Mouse (Mus musculus) heart, adult 2 months (tissue): ENCODE data around the gene Pum2. TPM values are rescaled to one million over a fixed set of nuclear protein-coding genes. Genes with fewer than 3 reads are reported as not detected.
A peak's percentile ranks its signal among the peaks of the same experiment; 100 is the strongest.

Experiments used
- DNase-seq, 2 experiments: peaks; one replicate each; pipeline ENCODE4 v3.0.0; 2021
- H3K27ac ChIP-seq: fragments of 200-600 bp; 2 replicates; pipeline ENCODE4 v1.8.1; 2022
- H3K27me3 ChIP-seq: fragments of 200-500 bp; 2 replicates; pipeline ENCODE4 v1.6.1; 2012; ENCODE audit warnings: mild to moderate bottlenecking, low read length, inconsistent platforms, mixed read lengths; ENCODE audit not compliant: control insufficient read depth, insufficient read depth
- H3K36me3 ChIP-seq: fragments of 200-500 bp; 2 replicates; pipeline ENCODE4 v1.6.1; 2012; ENCODE audit warnings: low read length, inconsistent platforms; ENCODE audit not compliant: control insufficient read depth, insufficient read depth
- H3K4me1 ChIP-seq: fragments of 200-500 bp; 2 replicates; pipeline ENCODE4 v1.6.1; 2011; ENCODE audit warnings: low read length; ENCODE audit not compliant: control insufficient read depth, insufficient read depth
- H3K4me3 ChIP-seq: fragments of 200-600 bp; 2 replicates; pipeline ENCODE4 v1.8.1; 2022
- H3K79me2 ChIP-seq: fragments of 200-500 bp; replicated peaks from 2 replicates; pipeline ENCODE4 v1.6.1; 2012; ENCODE audit warnings: mild to moderate bottlenecking, inconsistent platforms, low read length, moderate library complexity, mixed read lengths; ENCODE audit not compliant: control insufficient read depth, insufficient read depth
- H3K9ac ChIP-seq: fragments of 200-500 bp; 2 replicates; pipeline ENCODE4 v1.6.1; 2012; ENCODE audit warnings: low read depth, mild to moderate bottlenecking, control low read depth, inconsistent platforms, low read length, mixed read lengths
- CTCF ChIP-seq: fragments of 200-600 bp; IDR thresholded peaks from 2 replicates; pipeline ENCODE4 v1.8.1; 2022; ENCODE audit warnings: antibody characterized with exemption, mild to moderate bottlenecking, moderate library complexity
- EP300 ChIP-seq: fragments of 200-500 bp; IDR thresholded peaks from 2 replicates; pipeline ENCODE4 v1.6.1; 2011; ENCODE audit warnings: low read depth, low read length, control low read depth; ENCODE audit not compliant: insufficient read depth
- POLR2A ChIP-seq: fragments of 200-500 bp; IDR thresholded peaks from 2 replicates; pipeline ENCODE4 v1.6.1; 2011; ENCODE audit warnings: mild to moderate bottlenecking, low read depth, low read length, control low read depth; ENCODE audit not compliant: insufficient read depth
- WGBS: fragments of 180-500 bp; shearing (Covaris S2); methylation state at CpG from one replicate; pipeline ENCODE4 v1.1.7; 2018; 5-methylcytosine and 5-hydroxymethylcytosine counted together
- intact Hi-C: fragments of 180-260 bp; cut with DNase I; formaldehyde crosslinking; loops from one replicate; pipeline ENCODE4 v1.15.1; 2025
- long read RNA-seq: library from polyadenylated mRNA; stranded (forward); transcript quantifications from one replicate; pipeline ENCODE4 v2.0.0, GENCODE M21; 2021
- polyA plus RNA-seq: library from polyadenylated mRNA; depleted of rRNA; stranded (reverse); fragments of >200 nt; gene quantifications from 2 replicates; pipeline ENCODE4 v1.2.3, GENCODE M21; 2012; rRNA removed
- total RNA-seq, 2 experiments: library from RNA; stranded (reverse); gene quantifications; 2 replicates each; pipeline ENCODE4 v1.2.3; 2021

Gene Pum2
- 100 to 1,000 TPM; 130 TPM for total RNA-seq
- polyA plus RNA-seq, result 38.6 and 68.9 TPM in 2 replicates
- long read RNA-seq, partial matches to known transcripts, result 4 of 15 reads
- long read RNA-seq, other reads (novel, unspliced or antisense), result 11 of 15 reads

DNA sequence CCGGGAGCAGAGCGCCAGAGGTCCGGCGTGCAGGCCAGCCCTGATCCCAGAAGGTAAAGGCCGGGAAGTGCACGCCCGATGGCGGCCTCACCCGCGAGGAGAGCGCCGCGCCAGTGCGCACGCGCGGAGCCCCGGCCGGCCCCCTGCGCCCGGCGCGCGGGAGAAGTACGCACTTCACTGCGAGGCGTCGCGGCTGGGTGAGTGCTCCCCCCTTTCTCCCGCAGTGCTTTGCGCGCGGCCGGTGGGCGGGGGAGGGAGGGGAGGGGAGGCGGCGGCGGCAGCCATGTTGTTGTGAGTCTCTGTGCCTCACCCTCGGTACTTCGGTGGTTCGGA is at the start of gene Pum2:
TSS of gene Pum2 (plus strand) at position 161 of the 333 bp plus-strand sequence.
- H3K27me3 ChIP-seq, result no peaks in the 10 kb centered on the region
- peak within 1 kb of the TSS; percentile 96 for H3K9ac ChIP-seq
- peaks cover 19% of the 10 kb centered on the region for H3K36me3 ChIP-seq
- peaks cover 9% of the 10 kb centered on the region for H3K4me1 ChIP-seq
- H3K4me3 ChIP-seq, result peak within 1 kb of the TSS; percentile 75
- peaks cover 5% of the 10 kb centered on the region; the same call in 1 of the 2 replicates for H3K79me2 ChIP-seq
- peak within 1 kb of the TSS; percentile 97 for H3K27ac ChIP-seq
- WGBS, result 1% methylated on average over 28 of the region's 41 CpGs
- 0 out of 2 replicates have a peak, but pooled peaks have one; percentile 14 for TF ChIP-seq EP300
- peak; percentile 94 for TF ChIP-seq POLR2A
- peak; percentile 30 for TF ChIP-seq CTCF
- DNase-seq, result peak; percentile 95 to 96
- intact Hi-C loops, result loop anchor here (1.0 to 2.0 kb wide), 2 partner anchors 33 to 247 kb away; partner anchors contain the start of gene Laptm4a

DNA sequence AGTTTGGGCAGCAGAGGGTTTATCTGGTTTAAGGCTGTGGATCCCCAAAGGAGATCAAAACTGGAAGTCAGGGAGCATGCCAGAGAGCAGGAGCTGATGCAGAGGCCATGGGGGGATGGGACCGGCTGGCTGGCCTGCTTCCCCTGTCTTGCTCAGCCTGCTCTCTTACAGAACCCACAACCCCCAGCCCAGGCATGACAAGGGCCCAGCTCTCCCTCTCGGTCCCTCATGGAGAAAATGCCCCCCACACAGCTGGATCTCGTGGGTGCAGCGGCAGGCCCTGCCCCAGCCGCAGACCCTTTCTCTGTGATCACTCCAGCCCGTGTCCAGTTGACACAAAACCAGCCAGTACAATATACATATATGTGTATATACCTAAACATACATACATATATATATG is 44.4 kb upstream of the Pum2 start:
- Histone ChIP-seq H3K4me3 (no peak overlapping the region), H3K9ac (no peak overlapping the region), H3K27me3 (no peaks in the 10 kb centered on the region), H3K36me3 (no peaks in the 10 kb centered on the region), H3K27ac (no peak overlapping the region), H3K4me1 (no peaks in the 10 kb centered on the region), H3K79me2 (no peaks in the 10 kb centered on the region)
- no peak for DNase-seq
- no peak for TF ChIP-seq POLR2A
- no peak for TF ChIP-seq CTCF
- no peak for TF ChIP-seq EP300
- intact Hi-C loops, result no loop called here
- 95% methylated on average over 6 of the region's 6 CpGs for WGBS

DNA sequence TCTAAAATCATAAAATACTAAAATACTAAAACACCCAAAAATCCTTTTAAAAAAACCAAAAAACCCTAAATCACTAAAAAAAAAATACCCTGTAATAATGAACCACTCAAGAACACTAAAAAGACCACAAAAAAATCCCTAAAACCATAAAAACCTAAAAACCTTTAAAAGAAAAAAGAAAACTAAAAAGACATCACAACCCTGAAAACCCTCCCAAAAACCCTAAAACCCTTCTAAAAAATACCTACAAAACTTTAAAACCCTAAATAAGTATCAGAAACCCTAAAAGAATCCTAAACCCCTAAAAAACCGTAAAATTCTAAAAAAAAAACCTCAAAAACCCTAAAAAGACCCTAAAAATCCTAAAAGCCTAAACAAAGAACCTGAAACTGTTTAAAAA is 42.2 kb upstream of the Pum2 start:
- intact Hi-C loops, result loop anchor here (10.0 kb wide), 3 partner anchors 253 to 373 kb away; partner anchors contain the start of gene Hs1bp3
- 91% methylated on average over 1 of the region's 1 CpGs for WGBS

DNA sequence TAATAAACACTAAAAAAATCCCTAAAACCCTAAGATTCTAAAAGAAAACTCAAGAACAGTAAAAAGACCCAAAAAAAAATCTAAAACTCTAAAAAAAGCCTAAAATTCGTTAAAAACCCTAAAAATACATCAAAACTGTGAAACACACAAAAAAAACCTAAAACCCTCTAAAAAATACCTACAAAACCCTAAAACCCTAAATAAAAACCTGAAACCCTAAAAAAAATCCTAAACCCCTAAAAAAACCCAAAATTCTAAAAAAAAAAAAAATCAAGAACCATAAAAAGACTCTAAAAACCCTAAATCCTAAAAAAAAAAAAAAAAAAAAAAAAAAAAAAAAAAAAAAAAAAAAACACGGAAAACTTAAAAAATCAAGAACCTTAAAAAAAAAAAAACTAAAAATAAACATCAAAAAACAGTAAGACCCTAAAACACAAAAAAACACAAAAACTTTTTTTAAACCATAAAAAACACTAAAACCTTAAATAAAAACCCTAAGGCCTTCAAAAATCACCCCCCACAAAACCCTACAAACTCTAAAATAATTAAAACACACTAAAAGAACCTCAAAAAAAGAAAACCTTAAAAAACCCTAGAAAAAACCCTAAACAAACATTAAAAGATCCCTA is 41.1 kb upstream of the Pum2 start:
- DNase-seq, result no peak
- Histone ChIP-seq H3K9ac (no peak overlapping the region), H3K79me2 (no peaks in the 10 kb centered on the region), H3K4me1 (peaks cover 3% of the 10 kb centered on the region), H3K27me3 (no peaks in the 10 kb centered on the region), H3K36me3 (no peaks in the 10 kb centered on the region), H3K27ac (no peak overlapping the region), H3K4me3 (no peak overlapping the region)
- no peak for TF ChIP-seq EP300
- intact Hi-C loops, result loop anchor here (10.0 kb wide), 3 partner anchors 252 to 372 kb away; partner anchors contain the start of gene Hs1bp3
- 83% methylated on average over 2 of the region's 2 CpGs for WGBS

More for the DNA sequence above, 42.2 kb upstream of the Pum2 start:
- Histone ChIP-seq H3K27ac (no peak overlapping the region), H3K36me3 (no peaks in the 10 kb centered on the region), H3K27me3 (no peaks in the 10 kb centered on the region), H3K4me1 (no peaks in the 10 kb centered on the region), H3K79me2 (no peaks in the 10 kb centered on the region), H3K4me3 (no peak overlapping the region), H3K9ac (no peak overlapping the region)
- TF ChIP-seq CTCF, result no peak
- no peak for TF ChIP-seq POLR2A
- TF ChIP-seq EP300, result no peak
- DNase-seq, result no peak

DNA sequence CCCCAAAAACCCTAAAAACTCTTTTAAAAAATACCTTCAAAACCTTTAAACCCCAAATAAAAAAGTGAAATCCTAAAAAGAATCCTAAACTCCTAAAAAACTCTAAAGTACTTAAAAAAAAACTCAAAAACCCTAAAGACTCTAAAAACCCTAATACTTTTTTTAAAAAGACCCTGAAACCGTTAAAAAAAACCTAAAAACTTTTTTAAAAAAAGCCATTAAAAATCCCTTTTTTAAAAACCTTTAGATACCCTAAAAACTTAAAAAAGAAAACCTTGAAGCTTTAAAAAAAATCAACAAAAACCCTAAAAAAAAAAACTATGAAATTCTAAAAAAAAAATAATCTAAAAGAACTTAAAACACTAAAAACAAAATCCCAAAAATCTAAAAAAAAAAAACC is 39.6 kb upstream of the Pum2 start:
- intact Hi-C loops, result loop anchor here (10.0 kb wide), 3 partner anchors 250 to 370 kb away; partner anchors contain the start of gene Hs1bp3
- DNase-seq, result no peak
- 93% methylated on average over 1 of the region's 1 CpGs for WGBS

DNA sequence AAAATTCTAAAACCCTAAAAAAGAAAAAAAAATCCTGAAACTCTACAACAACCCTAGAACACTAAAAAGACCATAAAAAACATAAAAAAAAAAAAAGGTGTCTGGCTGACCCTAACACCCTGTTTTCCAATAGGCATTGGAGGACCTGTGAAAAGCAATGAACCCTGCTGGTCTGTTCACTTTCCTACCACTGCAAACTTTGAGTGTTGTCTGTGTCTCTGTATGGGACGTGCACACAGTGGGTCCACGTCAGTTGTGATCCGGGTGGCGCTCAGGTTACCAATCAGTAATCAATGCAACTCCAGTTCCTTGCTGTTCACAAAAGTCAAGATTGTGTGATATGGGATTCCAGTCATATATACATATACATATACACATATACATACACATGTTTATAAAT is 38.4 kb upstream of the Pum2 start:
- Histone ChIP-seq H3K27me3 (no peaks in the 10 kb centered on the region), H3K36me3 (no peaks in the 10 kb centered on the region), H3K9ac (no peak overlapping the region), H3K4me1 (peaks cover 3% of the 10 kb centered on the region), H3K27ac (no peak overlapping the region), H3K4me3 (no peak overlapping the region), H3K79me2 (0 out of 2 replicates have a peak, but pooled peaks cover 1% of the 10 kb centered on the region)
- intact Hi-C loops, result loop anchor here (10.0 kb wide), 3 partner anchors 249 to 369 kb away; partner anchors contain the start of gene Hs1bp3
- DNase-seq, result no peak
- TF ChIP-seq POLR2A, result no peak
- no peak for TF ChIP-seq CTCF
- TF ChIP-seq EP300, result no peak
- WGBS, result 98% methylated on average over 4 of the region's 4 CpGs

More for the DNA sequence above, 39.6 kb upstream of the Pum2 start:
- H3K36me3 ChIP-seq, result no peaks in the 10 kb centered on the region
- no peak overlapping the region for H3K9ac ChIP-seq
- H3K27me3 ChIP-seq, result no peaks in the 10 kb centered on the region
- peaks cover 3% of the 10 kb centered on the region for H3K4me1 ChIP-seq
- H3K79me2 ChIP-seq, result 0 out of 2 replicates have a peak, but pooled peaks cover 1% of the 10 kb centered on the region
- H3K4me3 ChIP-seq, result no peak overlapping the region
- TF ChIP-seq CTCF (no peak), POLR2A (no peak), EP300 (no peak)
- H3K27ac ChIP-seq, result no peak overlapping the region
